Mouse (Mus musculus) stomach, embryonic 14.5 days (tissue): Measurements from ENCODE around the gene Exph5. TPM values are rescaled to one million over a fixed set of nuclear protein-coding genes. Genes with fewer than 3 reads are reported as not detected.

Experiments used
- ATAC-seq: fragments of 200-750 bp; cut with Nextera tagmentation; 2 replicates; pipeline ENCODE4 v1.8.0; 2017; ENCODE audit warnings: low read depth, moderate TSS enrichment; ENCODE audit not compliant: insufficient number of reproducible peaks, insufficient read depth, low FRiP score
- H3K27ac ChIP-seq: fragments of 300-500 bp; sonication (generic); 2 replicates; pipeline ENCODE4 v1.5.1; 2014; ENCODE audit warnings: mild to moderate bottlenecking, low read length, moderate library complexity, mixed read lengths
- H3K27me3 ChIP-seq: fragments of 300-500 bp; sonication (generic); 2 replicates; pipeline ENCODE4 v1.6.1; 2014; ENCODE audit warnings: low read length, control low read depth, mixed read lengths; ENCODE audit not compliant: control insufficient read depth, insufficient read depth
- H3K36me3 ChIP-seq: fragments of 300-500 bp; sonication (generic); 2 replicates; pipeline ENCODE4 v1.6.1; 2014; ENCODE audit warnings: mild to moderate bottlenecking, control low read depth, low read length, moderate library complexity, mixed read lengths; ENCODE audit not compliant: control insufficient read depth, insufficient read depth
- H3K4me1 ChIP-seq: fragments of 300-500 bp; sonication (generic); 2 replicates; pipeline ENCODE4 v1.6.1; 2014; ENCODE audit warnings: low read length, control low read depth, mixed read lengths; ENCODE audit not compliant: control insufficient read depth, insufficient read depth
- H3K4me2 ChIP-seq: fragments of 300-500 bp; sonication (generic); replicated peaks from 2 replicates; pipeline ENCODE4 v1.6.1; 2014; ENCODE audit warnings: low read depth, low read length, control low read depth
- H3K4me3 ChIP-seq: fragments of 300-500 bp; sonication (generic); 2 replicates; pipeline ENCODE4 v1.5.1; 2014; ENCODE audit warnings: low read depth, low read length, control low read depth
- H3K9ac ChIP-seq: fragments of 300-500 bp; sonication (generic); replicated peaks from 2 replicates; pipeline ENCODE4 v1.6.1; 2014; ENCODE audit warnings: low read depth, mild to moderate bottlenecking, control low read depth, low read length, moderate library complexity, mixed read lengths
- H3K9me3 ChIP-seq: fragments of 300-500 bp; sonication (generic); 2 replicates; pipeline ENCODE4 v1.6.1; 2016; ENCODE audit warnings: low read depth, low read length, control low read depth; ENCODE audit not compliant: control insufficient read depth
- WGBS: fragments of 180-500 bp; shearing (Covaris S2); extraction: QIAGEN DNeasy Blood & Tissue Kit; methylation state at CpG from one replicate; pipeline ENCODE4 v1.1.7; 2014; 5-methylcytosine and 5-hydroxymethylcytosine counted together
- polyA plus RNA-seq: library from polyadenylated mRNA; unstranded; fragments of >200 nt; fragmentation: Nextera tagmentation; extraction: Ambion mirVana; gene quantifications from 2 replicates; pipeline ENCODE4 v1.2.1, GENCODE M21; 2014

Gene Exph5
- polyA plus RNA-seq, 1 experiment from 2014 or later = 14.7 TPM

DNA sequence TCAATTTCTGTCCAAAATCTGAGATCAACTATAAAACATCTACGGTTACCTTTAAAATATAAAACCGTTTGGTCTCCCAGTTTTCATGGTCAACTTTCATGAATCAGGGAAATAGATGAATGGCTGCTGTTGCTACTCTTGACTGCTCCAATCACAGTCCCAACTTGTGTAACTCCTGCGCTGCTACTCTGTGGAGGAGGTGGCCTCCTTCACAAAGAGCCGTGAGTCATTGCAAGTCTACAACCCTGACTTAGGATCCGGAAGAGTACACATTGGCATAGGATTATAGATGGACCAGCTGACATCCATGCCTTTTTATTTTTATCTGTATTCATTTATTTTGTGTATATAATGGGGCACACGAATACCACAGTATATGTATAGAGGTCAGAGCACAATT is 50.4 kb downstream of the Exph5 start:
- H3K4me3 ChIP-seq = no peak overlapping the region
- no peak for ATAC-seq
- 82% methylated on average over 6 of the region's 6 CpGs for WGBS
- H3K9me3 ChIP-seq = peaks cover 3% of the 10 kb centered on the region; the same call in 1 of the 2 replicates
- H3K4me1 ChIP-seq = no peaks in the 10 kb centered on the region
- H3K36me3 ChIP-seq = no peaks in the 10 kb centered on the region
- no peak overlapping the region for H3K9ac ChIP-seq
- no peaks in the 10 kb centered on the region for H3K27me3 ChIP-seq
- no peak overlapping the region for H3K4me2 ChIP-seq
- H3K27ac ChIP-seq = no peak overlapping the region

DNA sequence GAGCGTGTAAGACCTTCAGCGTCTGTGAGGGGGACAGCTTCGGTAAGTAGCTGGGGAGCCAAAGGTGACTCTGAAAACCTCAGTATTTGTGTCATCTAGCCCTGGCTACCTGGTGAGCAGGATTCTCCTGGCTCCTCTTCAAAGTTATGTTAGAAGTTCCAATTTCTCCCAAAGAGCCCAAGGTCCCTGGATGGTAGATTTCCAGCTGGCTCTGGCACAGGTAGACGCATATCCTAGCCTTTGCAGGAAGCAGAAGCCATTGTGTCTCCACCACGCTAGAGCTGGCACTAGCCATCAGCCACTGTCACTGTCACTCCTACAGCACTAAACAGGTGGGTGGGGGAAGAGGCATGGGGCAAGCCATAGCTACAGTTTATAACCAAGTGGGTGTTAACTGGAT is 51.7 kb downstream of the Exph5 start:
- no peak for ATAC-seq
- no peaks in the 10 kb centered on the region for H3K36me3 ChIP-seq
- H3K9ac ChIP-seq = no peak overlapping the region
- H3K9me3 ChIP-seq = peaks cover 3% of the 10 kb centered on the region; the same call in 1 of the 2 replicates
- no peaks in the 10 kb centered on the region for H3K4me1 ChIP-seq
- WGBS = 89% methylated on average over 5 of the region's 5 CpGs
- H3K4me2 ChIP-seq = no peak overlapping the region
- no peak overlapping the region for H3K27ac ChIP-seq
- no peaks in the 10 kb centered on the region for H3K27me3 ChIP-seq
- no peak overlapping the region for H3K4me3 ChIP-seq

DNA sequence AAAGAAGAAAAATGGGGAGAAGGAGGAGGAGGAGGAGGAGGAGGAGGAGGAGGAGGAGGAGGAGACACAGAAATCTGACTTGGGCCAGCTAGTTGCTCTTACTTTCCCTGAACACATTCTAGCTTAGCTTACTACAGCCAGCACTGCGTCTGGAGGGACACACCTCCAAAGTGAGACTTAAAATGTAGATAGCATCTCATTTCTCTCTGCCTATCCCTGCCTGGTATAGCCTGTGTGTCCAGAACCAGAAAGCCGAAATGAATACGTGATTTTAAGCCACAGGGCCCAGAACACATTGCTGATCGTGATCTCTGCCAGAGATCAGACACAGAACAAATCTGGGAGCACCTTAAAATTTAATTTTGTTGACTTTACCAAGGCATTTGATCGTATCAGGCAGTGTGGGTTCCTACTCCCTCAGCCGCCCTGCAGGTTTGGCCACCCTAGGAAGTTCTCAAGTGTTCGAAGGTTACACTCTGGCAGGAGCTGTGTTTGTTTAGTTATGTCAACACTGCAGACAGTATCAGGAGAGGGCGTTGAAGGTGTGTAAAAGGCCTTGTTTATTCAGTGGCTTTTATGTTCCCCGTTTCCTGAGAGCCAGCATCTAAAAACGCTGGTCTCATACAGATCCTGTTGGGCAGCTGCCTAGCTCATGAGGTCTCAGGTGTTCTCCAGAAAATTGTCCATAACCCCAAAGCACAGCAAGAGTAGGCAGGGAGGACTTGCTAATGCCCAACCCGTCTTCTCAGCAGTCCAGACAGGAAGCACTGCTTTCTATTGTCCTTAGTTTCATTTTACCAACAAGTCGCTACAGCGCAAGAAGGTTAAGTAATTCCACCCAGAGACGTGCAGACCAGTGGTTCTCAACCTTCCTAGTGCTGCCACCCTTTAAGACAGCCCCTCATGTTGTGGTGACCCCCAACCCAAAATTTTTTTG is 55.0 kb downstream of the Exph5 start:
- H3K36me3 ChIP-seq = no peaks in the 10 kb centered on the region
- H3K4me2 ChIP-seq = no peak overlapping the region
- 38% methylated on average over 14 of the region's 14 CpGs for WGBS
- H3K27me3 ChIP-seq = no peaks in the 10 kb centered on the region
- H3K27ac ChIP-seq = peak overlapping the region; percentile 72
- ATAC-seq = peak; percentile 99
- H3K9ac ChIP-seq = no peak overlapping the region
- H3K9me3 ChIP-seq = no peaks in the 10 kb centered on the region
- H3K4me3 ChIP-seq = no peak overlapping the region
- H3K4me1 ChIP-seq = no peaks in the 10 kb centered on the region

DNA sequence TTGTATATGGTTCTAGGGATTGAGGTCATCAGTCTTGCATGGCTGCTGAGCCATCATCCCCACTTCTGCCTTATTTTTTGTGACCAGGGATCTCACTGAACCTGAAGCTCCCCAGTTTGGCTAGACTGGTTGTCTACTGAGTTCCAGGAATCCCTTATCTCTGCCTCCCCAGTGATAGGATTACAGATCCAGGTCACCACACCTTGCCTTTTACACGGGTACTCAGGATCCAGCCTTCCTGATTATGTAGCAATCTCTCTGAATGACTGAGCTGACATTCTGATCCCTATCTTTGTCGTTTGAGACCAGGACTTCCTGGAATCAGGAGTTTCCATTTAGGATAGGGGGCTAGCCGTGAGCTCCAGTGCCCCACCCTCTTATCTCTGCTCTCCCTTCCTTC is 69.9 kb downstream of the Exph5 start:
- H3K27ac ChIP-seq = no peak overlapping the region
- WGBS = 61% methylated on average over 3 of the region's 3 CpGs
- H3K9me3 ChIP-seq = no peaks in the 10 kb centered on the region
- no peak for ATAC-seq
- no peak overlapping the region for H3K4me3 ChIP-seq
- H3K4me1 ChIP-seq = no peaks in the 10 kb centered on the region
- H3K4me2 ChIP-seq = no peak overlapping the region
- peaks cover 4% of the 10 kb centered on the region; the same call in 1 of the 2 replicates for H3K36me3 ChIP-seq
- no peaks in the 10 kb centered on the region for H3K27me3 ChIP-seq
- no peak overlapping the region for H3K9ac ChIP-seq

DNA sequence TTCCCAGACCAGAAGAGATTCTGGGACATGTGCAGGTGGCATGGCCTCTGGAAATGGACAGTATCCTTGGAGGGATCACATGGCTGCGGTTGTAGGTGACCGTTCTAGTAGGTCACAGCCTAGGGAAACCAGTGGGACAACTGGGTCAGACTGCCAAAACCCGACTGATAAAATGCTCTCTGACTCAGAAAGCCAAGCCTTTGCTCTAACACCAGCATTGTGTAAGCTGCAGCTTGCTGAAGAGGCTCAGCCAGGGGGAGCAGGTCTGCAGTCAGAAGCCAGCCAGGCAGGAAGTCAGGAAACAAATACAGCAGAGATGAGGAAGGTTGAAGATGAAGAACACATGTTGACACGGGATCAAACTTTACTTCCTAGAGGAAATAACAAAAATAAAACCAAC is 74.4 kb downstream of the Exph5 start:
- H3K27ac ChIP-seq = no peak overlapping the region
- no peak overlapping the region for H3K4me3 ChIP-seq
- H3K9me3 ChIP-seq = no peaks in the 10 kb centered on the region
- no peak overlapping the region for H3K4me2 ChIP-seq
- no peaks in the 10 kb centered on the region for H3K4me1 ChIP-seq
- no peaks in the 10 kb centered on the region for H3K27me3 ChIP-seq
- peaks cover 4% of the 10 kb centered on the region; the same call in 1 of the 2 replicates for H3K36me3 ChIP-seq
- 64% methylated on average over 4 of the region's 4 CpGs for WGBS
- no peak for ATAC-seq
- H3K9ac ChIP-seq = no peak overlapping the region

DNA sequence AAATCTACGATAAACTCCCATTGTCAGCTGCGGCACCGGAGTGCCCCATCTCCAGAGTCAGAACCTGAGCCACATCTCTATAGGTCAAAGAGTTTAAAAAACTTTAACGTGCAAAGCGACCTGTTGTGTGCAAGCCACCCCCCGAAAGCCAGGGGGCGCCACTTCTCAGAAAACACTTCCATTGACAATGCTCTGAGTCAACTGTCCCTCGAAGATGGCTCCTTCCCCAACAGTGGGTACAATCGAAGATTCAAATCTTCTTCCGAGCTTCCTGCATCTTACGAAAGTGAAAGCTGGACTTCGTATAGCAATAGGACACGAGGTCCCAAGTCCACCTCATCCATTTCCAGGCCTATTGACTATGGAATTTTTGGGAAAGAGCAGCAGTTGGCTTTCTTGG is 75.3 kb downstream of the Exph5 start:
- Histone ChIP-seq H3K4me1 (no peaks in the 10 kb centered on the region), H3K9ac (no peak overlapping the region), H3K27ac (no peak overlapping the region), H3K36me3 (peaks cover 4% of the 10 kb centered on the region; the same call in 1 of the 2 replicates), H3K4me2 (no peak overlapping the region), H3K4me3 (no peak overlapping the region), H3K27me3 (no peaks in the 10 kb centered on the region), H3K9me3 (no peaks in the 10 kb centered on the region)
- no peak for ATAC-seq
- WGBS = 88% methylated on average over 13 of the region's 13 CpGs

DNA sequence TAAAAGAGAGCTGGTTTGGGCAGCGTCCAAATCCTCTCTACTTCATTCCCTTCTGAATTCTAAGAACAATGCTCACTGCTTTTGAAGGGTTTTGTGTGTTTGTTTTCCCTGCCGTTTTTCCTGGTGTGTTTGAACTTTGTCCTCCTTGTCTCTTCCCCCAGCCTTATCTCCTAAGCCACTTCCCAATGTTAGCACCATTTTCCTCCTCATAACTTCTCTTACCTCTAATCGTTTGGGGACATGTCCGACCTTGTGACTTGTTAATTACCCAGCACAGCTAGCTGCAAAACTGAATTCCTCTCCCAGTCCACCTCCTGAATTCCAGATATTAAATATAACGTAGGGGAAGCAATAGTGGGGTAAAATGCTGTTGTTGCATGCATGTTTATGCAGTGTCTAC is 76.1 kb downstream of the Exph5 start:
- ATAC-seq = no peak
- no peaks in the 10 kb centered on the region for H3K9me3 ChIP-seq
- H3K27ac ChIP-seq = no peak overlapping the region
- no peak overlapping the region for H3K4me3 ChIP-seq
- no peak overlapping the region for H3K9ac ChIP-seq
- H3K36me3 ChIP-seq = peaks cover 4% of the 10 kb centered on the region; the same call in 1 of the 2 replicates
- 45% methylated on average over 5 of the region's 5 CpGs for WGBS
- H3K4me2 ChIP-seq = no peak overlapping the region
- no peaks in the 10 kb centered on the region for H3K27me3 ChIP-seq
- H3K4me1 ChIP-seq = no peaks in the 10 kb centered on the region

DNA sequence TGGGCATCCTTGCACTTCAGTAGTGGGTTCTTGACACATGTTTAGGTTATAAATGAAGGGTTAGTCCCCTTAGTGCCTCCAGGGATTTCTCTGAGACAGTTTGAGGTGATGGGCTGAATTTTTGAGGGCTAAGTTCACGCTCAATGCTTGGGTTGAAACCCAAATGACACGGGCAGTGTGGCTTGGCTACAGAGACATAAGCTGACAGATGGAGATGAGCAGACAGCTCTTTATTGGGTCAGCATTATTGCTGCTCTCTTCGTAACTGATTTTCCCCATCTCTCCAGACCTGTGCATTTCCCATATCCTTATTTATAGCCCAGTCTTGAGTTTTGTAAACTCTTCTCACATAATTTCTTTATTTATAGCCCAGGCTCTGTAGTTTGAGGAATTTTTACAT is 76.7 kb downstream of the Exph5 start:
- no peak overlapping the region for H3K4me2 ChIP-seq
- H3K4me1 ChIP-seq = no peaks in the 10 kb centered on the region
- no peaks in the 10 kb centered on the region for H3K27me3 ChIP-seq
- no peak overlapping the region for H3K27ac ChIP-seq
- no peak overlapping the region for H3K4me3 ChIP-seq
- WGBS = 59% methylated on average over 3 of the region's 3 CpGs
- H3K9me3 ChIP-seq = no peaks in the 10 kb centered on the region
- no peak overlapping the region for H3K9ac ChIP-seq
- no peak for ATAC-seq
- peaks cover 4% of the 10 kb centered on the region; the same call in 1 of the 2 replicates for H3K36me3 ChIP-seq
